Mouse (Mus musculus) gastrocnemius, adult 2 months (tissue): ENCODE results near the gene Tmem120b. TPM values are rescaled to one million over a fixed set of nuclear protein-coding genes. Genes with fewer than 3 reads are reported as not detected.
"Not testable (repeated sequence)": the region's sequence is repeated elsewhere in the genome, so short reads cannot be mapped to it uniquely, and the experiment has no call there.

Experiments
- DNase-seq: peaks from one replicate; pipeline ENCODE4 v3.0.0; 2022
- H3K27ac ChIP-seq: fragments of 200-600 bp; 2 replicates; pipeline ENCODE4 v1.8.1; 2022; ENCODE audit warnings: mild to moderate bottlenecking
- H3K4me3 ChIP-seq: fragments of 200-600 bp; 2 replicates; pipeline ENCODE4 v1.8.1; 2022; ENCODE audit warnings: mild to moderate bottlenecking, moderate library complexity
- CTCF ChIP-seq: fragments of 200-600 bp; IDR thresholded peaks from 2 replicates; pipeline ENCODE4 v1.8.1; 2022; ENCODE audit warnings: antibody characterized with exemption, mild to moderate bottlenecking, moderate library complexity
- intact Hi-C: fragments of 180-260 bp; cut with DNase I; formaldehyde crosslinking; loops from one replicate; pipeline ENCODE4 v1.15.1; 2025
- total RNA-seq, 2 experiments: library from RNA; stranded (reverse); gene quantifications; 2 replicates each; pipeline ENCODE4 v1.2.3; 2021

Tmem120b gene
- total RNA-seq, 2 experiments from 2014 or later = 19.2 to 23.2 TPM

GRCm38 (mm10) chr5:123058251-123059102 is 9.7 kb upstream of the Tmem120b start:
- no peak for TF ChIP-seq CTCF
- peak overlapping the region; percentile 98 for H3K27ac ChIP-seq
- no peak for DNase-seq
- intact Hi-C loops = loop anchor here (1.0 to 2.0 kb wide), 2 partner anchors 44 to 91 kb away; partner anchors contain the start of gene Orai1
- H3K4me3 ChIP-seq = peak overlapping the region; percentile 70

- peak; percentile 76 for TF ChIP-seq CTCF
- DNase-seq = peak; percentile 76
- intact Hi-C loops = loop anchor here (1.0 to 2.0 kb wide), 2 partner anchors 45 to 93 kb away; partner anchors contain the start of gene Orai1
- Histone ChIP-seq H3K27ac (peak overlapping the region; percentile 98), H3K4me3 (peak overlapping the region; percentile 67)
These were observed 8.3 kb upstream of the Tmem120b start for GRCm38 (mm10) chr5:123059757-123060520.

- TF ChIP-seq CTCF = no peak
- H3K27ac ChIP-seq = peak overlapping the region; percentile 98
- intact Hi-C loops = no loop called here
- peak overlapping the region; percentile 67 for H3K4me3 ChIP-seq
- peak; percentile 78 for DNase-seq
These were observed 7.4 kb upstream of the Tmem120b start for GRCm38 (mm10) chr5:123060706-123061401.

- Histone ChIP-seq H3K27ac (peak overlapping the region; percentile 98; the same call in 1 of the 2 replicates), H3K4me3 (peak overlapping the region; percentile 67; the same call in 1 of the 2 replicates)
- DNase-seq, intact Hi-C loops: not testable (repeated sequence)
These were observed 6.8 kb upstream of the Tmem120b start for GRCm38 (mm10) chr5:123061402-123061749.

GRCm38 (mm10) chr5:123063141-123063540 is 5.1 kb upstream of the Tmem120b start:
- no peak for TF ChIP-seq CTCF
- intact Hi-C loops = no loop called here
- DNase-seq = no peak
- no peak overlapping the region for H3K4me3 ChIP-seq
- no peak overlapping the region; the same call in 1 of the 2 replicates for H3K27ac ChIP-seq

- Histone ChIP-seq H3K27ac (peak overlapping the region; percentile 76), H3K4me3 (peak overlapping the region; percentile 36; the same call in 1 of the 2 replicates)
- DNase-seq = peak; percentile 60
- peak; percentile 65 for TF ChIP-seq CTCF
- intact Hi-C loops = loop anchor here (1.0 to 2.0 kb wide), 3 partner anchors 53 to 107 kb away; partner anchors contain the start of gene Rhof
These were observed 4.0 kb upstream of the Tmem120b start for GRCm38 (mm10) chr5:123064207-123064606.

- DNase-seq = no peak
- intact Hi-C loops = no loop called here
- no peak overlapping the region for H3K4me3 ChIP-seq
- TF ChIP-seq CTCF = peak; percentile 45
- peak overlapping the region; percentile 72 for H3K27ac ChIP-seq
These were observed 720 bp upstream of the Tmem120b start for GRCm38 (mm10) chr5:123067395-123067995.

- intact Hi-C loops = no loop called here
- H3K27ac ChIP-seq = peak overlapping the region; percentile 72; the same call in 1 of the 2 replicates
- TF ChIP-seq CTCF = no peak
These were observed 499 bp downstream of the Tmem120b start for GRCm38 (mm10) chr5:123068714-123069113.

GRCm38 (mm10) chr5:123075576-123076418 is 7.6 kb downstream of the Tmem120b start:
- DNase-seq = peak; percentile 99
- Histone ChIP-seq H3K27ac (peak overlapping the region; percentile 99), H3K4me3 (peak overlapping the region; percentile 92)
- TF ChIP-seq CTCF = no peak
- intact Hi-C loops = no loop called here

More at GRCm38 (mm10) chr5:123068714-123069113, 499 bp downstream of the Tmem120b start:
- no peak overlapping the region for H3K4me3 ChIP-seq
- no peak for DNase-seq

- H3K27ac ChIP-seq = peak overlapping the region; percentile 99
- H3K4me3 ChIP-seq = peak overlapping the region; percentile 92
- intact Hi-C loops = no loop called here
- peak; percentile 50 for DNase-seq
- TF ChIP-seq CTCF = no peak
These were observed 8.4 kb downstream of the Tmem120b start for GRCm38 (mm10) chr5:123076419-123077281.
